Comparison of ENCODE assay signal across 17 mouse cellular contexts in genomic region chr5:148863409-148863808, GRCm38 (mm10).
"Had no signal": no experiment of that assay in that cellular context is flagged by ENCODE, and none has a peak within 500 bp of the region (broad histone marks: within the 10 kb centered on the region; RNA-seq: fewer than 3 reads in every experiment).

No protein-coding gene starts in this region.

- DNase-seq: kidney, adult 9 months; kidney, postnatal 14 days; kidney, postnatal 4 days; layer of hippocampus, adult 9-11 months; liver, postnatal 0 days; thymus, adult 18-20 months; thymus, postnatal 36 days had no signal

- H3K4me2 ChIP-seq: liver, embryonic 11.5 days; lung, embryonic 14.5 days; midbrain, embryonic 12.5 days; midbrain, embryonic 15.5 days; neural tube, embryonic 12.5 days; neural tube, embryonic 15.5 days had no signal

- H3K36me3 ChIP-seq: midbrain, embryonic 12.5 days; midbrain, embryonic 15.5 days; neural tube, embryonic 12.5 days; neural tube, embryonic 15.5 days had no signal

- H3K9me3 ChIP-seq: midbrain, embryonic 12.5 days; midbrain, embryonic 15.5 days; neural tube, embryonic 12.5 days; neural tube, embryonic 15.5 days had no signal

- H3K4me3 ChIP-seq: layer of hippocampus, adult 2 months; midbrain, embryonic 12.5 days; midbrain, embryonic 15.5 days; neural tube, embryonic 12.5 days; neural tube, embryonic 15.5 days had no signal

- H3K9ac ChIP-seq: liver, embryonic 14.5 days; liver, postnatal 0 days; lung, embryonic 14.5 days; midbrain, embryonic 12.5 days; midbrain, embryonic 15.5 days; neural tube, embryonic 12.5 days; neural tube, embryonic 15.5 days had no signal

- H3K4me1 ChIP-seq: neural tube, embryonic 12.5 days had no signal

- H3K27ac ChIP-seq: liver, embryonic 14.5 days; macrophage; midbrain, embryonic 12.5 days; midbrain, embryonic 15.5 days; neural tube, embryonic 12.5 days; neural tube, embryonic 15.5 days had no signal

- ATAC-seq: liver, postnatal 0 days; lung, postnatal 0 days; midbrain, embryonic 15.5 days had no signal

- H3K27me3 ChIP-seq: midbrain, embryonic 12.5 days; midbrain, embryonic 15.5 days; neural tube, embryonic 12.5 days; neural tube, embryonic 15.5 days had no signal
